Mouse (Mus musculus) monocyte, adult 5-6 weeks (primary cell): ENCODE results near the gene Ppp1r1c. TPM values are rescaled to one million over a fixed set of nuclear protein-coding genes. Genes with fewer than 3 reads are reported as not detected.

Experiments used
- ATAC-seq: fragments of 153-309, 156-312 bp; replicated peaks from 2 replicates; pipeline ENCODE4 v1.8.0; 2017; ENCODE audit warnings: mild to moderate bottlenecking; ENCODE audit not compliant: low TSS enrichment, insufficient number of reproducible peaks, severe bottlenecking, poor library complexity, low FRiP score
- total RNA-seq: library from RNA; stranded (forward); fragments of 200-1000, 200-491, 200-594 nt; gene quantifications from 3 replicates; pipeline ENCODE4 v1.2.3, GENCODE M21; 2017

The Ppp1r1c gene
- not detected in 3 replicates for total RNA-seq

DNA sequence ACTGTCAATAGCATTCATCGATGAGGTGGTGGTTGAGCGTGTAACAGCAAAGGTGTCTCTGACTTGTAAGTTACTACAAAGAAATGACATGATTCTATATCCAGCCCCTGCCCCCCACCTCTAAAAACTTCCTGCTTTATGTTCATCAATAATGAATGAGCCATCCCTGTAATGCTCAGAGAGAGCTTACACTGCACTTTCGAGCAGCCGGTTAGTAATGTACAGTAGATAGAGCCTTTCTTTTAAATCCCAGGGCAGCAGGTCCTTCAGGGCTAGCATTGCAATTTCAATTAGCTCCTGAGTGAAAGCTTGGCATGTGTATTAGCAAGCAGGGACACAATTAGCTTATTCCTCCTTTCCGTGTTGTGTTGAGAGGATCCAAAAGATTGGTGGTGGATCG lies at the start of gene Ppp1r1c:
Gene Ppp1r1c (plus strand): TSS at position 206 of the 400 bp plus-strand sequence.
- ATAC-seq, result no peak

DNA sequence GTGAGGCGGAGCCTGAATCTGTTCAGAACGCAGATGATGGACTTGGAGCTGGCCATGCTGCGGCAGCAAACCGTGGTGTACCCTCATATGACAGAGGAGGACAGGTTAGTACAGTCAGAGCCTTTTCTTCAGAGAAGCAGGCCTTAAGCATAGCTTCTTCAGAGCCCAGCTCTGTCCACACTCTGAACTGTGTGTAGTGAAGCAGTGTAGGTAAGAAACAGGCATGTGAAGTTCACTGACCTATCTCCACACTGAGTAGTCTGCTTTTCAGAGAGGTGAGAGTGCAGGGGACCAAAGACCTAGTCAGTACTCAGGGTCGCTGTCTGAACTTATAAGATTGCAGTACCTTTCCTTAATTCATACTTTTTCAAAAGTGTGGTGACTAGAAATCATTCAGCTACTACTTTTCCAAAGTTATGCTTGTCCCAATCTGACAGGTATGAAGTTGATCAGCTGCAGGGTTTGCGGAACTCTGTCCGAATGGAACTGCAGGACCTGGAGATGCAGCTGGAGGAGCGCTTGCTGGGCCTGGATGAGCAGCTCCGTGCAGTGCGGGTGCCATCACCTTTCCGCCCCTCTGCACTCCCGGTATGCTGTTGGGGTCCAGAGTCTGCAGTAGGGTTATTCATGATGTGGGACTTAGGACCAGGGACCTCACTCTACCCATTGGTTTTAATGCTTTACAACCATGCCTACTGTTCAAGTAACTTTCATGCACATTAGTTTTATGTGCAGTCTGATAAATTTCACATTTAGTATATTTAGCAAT lies 47.0 kb upstream of the Ppp1r1c start:
- ATAC-seq, result no peak

DNA sequence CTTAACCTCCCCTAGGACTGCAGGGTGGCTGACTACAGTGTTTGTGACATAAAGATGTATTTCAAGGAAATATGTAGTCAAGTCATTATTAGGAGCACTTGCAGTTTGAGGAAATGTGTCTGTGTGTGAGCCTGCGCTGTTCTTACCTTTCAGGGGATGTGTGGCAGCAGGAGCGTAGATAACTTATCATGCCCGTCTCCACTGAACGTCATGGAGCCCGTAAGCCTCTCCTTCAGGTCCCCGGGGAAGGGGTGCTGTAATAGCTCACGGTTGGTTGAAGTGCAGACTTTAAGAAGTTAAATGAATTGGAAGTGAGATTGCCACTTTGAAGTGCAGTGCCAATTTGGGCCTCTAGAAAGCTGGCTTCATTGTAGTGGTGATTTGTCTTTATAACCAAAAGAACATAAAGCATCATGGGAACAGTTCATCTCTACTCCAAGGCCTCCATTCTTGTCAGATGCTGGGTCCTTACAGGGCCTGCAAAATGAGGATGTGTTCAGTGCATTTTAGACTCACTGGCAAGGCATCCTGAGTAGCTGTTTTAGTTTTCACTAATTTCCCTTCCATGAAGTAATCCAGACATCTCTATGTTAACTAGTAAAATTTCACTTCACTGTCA lies 46.0 kb upstream of the Ppp1r1c start:
- ATAC-seq, result no peak

DNA sequence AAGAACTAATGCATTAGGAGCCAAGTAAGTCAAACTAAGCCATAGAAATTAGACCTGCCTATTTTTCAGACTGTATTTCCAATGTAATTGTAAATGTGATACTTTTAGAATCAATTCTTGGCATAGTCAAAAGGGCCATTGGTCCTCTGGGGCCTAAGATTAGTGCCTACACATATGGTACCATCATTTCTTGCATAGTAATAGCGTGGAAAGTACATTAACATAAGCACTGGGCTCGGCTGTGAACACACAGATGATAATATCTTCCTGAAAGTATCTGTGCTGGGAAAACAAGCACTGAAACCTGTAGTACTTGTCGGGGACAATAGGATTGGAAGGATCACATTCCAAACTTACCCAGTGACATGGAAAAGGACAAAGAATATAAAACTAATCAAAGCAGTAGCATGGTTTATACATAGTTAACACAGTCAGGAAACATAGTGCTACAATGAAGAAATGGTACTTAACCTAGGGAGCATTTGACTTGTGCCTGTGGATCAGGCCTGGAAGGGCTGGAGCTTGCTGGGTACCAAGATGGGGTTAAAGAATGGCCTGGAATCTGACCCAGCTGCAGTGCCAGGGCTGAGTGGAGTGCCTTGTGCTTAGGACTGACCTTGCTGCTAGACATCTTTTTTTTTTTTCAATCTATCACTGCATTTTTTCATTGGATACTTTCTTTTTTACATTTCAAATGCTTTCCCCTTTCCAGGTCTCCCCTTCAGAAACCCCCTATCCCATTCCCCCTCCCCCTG lies 42.9 kb upstream of the Ppp1r1c start:
- ATAC-seq, result no peak

GRCm38 (mm10) chr2:79665492-79665891 lies 42.1 kb upstream of the Ppp1r1c start:
- ATAC-seq, result no peak

DNA sequence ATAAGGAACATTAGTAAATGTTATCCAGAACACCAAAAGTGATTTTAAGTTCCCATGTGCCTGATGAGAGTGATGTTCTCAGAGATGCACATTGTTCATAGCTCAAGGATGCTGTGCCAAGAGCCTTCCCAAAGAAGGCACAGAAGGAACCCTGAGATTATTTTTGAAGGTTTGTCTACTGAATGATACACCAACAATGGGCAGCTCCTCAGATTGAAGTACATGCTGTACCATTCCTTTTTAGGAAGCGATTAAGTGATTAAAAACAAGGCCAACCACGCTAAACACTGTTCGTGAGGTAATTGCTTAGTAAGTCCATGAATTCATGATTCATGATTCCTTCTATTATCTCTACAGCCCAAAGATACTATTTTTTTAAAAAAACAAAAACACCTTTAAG lies 32.3 kb upstream of the Ppp1r1c start:
- no peak for ATAC-seq

DNA sequence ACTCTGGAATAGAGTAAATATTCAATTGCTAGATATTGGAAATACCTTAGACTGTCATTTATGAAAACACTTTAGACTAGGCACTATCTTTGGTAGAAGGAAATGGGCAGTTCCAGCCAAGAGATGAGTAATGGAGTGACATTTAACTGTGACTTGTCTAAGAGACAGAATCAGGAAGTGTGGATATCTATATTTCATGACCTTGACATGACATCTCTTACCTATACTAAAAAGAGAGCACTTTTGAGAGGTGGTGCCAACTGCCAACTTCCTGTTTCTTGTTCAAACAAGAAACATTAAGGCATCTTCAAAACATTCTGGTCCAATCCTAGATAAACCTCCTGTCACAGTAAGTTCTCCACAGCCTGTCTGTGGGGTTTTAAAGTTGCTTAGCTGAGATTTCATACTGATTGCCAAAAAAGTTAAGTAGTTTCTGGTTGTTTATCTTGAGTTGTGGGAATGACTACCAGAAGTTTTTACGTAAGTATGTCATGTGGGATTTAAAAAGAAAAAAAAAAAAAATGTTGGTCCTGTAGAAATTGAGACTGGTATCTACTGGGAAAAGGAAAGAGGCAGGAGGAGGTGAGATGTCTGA lies 29.8 kb upstream of the Ppp1r1c start:
- peak; percentile 87 for ATAC-seq

GRCm38 (mm10) chr2:79681672-79682071 lies 25.9 kb upstream of the Ppp1r1c start:
- no peak for ATAC-seq

DNA sequence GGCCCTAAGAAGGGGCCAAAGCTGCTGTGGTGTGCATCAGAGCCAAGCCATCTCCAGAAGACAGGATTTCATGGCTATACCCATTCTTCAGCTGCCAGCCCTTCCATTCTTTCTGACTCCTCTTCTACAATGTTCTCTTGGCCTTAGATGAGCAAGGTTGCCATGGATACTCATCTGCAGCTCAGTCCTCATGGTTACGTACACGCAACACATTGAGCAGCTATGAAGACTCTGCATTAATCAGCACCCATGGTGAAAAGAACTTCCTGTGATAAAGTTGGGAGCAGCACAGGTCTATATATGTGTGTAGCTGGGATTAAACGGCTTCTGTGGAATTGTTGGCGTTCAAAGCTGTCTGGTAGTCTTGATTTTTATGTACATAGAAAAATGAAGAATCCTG lies 24.3 kb upstream of the Ppp1r1c start:
- ATAC-seq, result no peak

DNA sequence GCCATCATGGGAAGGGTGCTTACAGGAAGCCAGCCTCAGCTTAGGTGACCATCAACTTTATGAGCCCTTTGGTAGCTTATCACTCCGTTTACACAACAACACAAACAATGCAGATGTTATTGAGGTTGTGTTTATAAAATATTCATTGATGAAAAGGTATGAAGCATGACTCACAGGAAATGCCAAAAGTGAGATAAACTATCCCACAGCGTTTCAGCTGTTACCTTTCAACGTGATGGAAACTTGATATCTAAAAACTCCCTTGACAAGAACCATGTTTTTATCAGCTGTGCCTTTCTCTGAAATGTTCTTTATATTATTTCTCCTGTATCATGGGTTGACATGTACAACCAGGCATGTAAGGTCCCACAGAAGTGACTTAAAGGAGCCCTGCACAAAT lies 16.7 kb upstream of the Ppp1r1c start:
- ATAC-seq, result no peak

- no peak for ATAC-seq
These were observed 12.4 kb upstream of the Ppp1r1c start for GRCm38 (mm10) chr2:79695190-79695589.

DNA sequence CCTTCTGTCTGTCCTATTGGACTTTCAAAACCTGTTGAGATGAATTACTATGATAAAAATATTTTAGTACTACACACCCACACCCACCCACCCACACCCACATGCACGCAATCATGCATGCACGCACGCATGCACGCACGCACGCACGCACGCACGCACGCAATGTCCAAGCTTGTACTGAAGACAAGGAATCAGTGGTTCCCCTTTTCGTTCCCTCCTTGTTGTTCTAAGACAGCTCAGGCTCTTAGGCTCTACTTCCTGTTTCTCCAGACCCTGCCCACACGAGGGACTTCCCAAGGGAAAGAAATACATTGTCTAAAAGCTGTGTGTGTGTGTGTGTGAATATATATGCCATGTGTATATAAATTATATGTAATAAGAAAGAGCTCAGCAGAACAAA lies 11.6 kb upstream of the Ppp1r1c start:
- peak; percentile 89 for ATAC-seq

DNA sequence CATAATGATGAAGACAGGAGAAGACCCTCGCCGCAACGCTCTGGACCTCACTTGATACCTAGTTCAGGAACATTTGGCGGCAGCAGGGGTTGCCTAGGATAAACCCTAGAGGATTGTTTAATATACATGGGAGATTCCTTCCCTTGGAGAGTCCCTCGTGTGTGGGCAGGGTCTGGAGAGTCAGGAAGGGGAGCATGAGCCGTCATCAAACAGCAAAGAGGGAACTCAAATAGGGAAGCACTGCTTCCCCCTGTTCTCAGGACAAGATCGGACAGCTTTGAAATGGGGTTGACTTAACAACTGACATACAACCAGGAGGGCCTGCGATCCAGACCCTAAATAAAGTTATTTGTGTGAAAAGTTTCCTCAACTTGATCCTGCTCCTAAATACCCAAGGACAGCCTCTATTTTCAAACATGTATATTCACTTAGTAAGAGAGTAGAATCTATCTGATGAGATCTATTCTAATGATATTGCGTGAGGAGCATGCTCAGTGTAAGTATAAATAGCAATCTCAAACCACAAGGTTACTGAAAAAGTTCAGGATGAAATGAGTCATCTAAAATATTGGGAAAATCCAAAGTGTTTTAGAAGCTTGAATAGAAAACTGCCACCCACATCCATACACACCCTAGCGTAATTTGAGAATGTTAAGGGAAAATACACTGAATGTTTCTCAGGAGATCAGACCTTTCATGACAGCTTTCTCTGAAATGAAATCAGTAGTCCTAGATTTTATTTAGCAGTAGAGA lies 10.9 kb upstream of the Ppp1r1c start:
- ATAC-seq, result peak; percentile 79

- ATAC-seq, result 0 out of 2 replicates have a peak, but pooled peaks have one; percentile 34
These were observed 9.4 kb upstream of the Ppp1r1c start for GRCm38 (mm10) chr2:79698166-79698565.

DNA sequence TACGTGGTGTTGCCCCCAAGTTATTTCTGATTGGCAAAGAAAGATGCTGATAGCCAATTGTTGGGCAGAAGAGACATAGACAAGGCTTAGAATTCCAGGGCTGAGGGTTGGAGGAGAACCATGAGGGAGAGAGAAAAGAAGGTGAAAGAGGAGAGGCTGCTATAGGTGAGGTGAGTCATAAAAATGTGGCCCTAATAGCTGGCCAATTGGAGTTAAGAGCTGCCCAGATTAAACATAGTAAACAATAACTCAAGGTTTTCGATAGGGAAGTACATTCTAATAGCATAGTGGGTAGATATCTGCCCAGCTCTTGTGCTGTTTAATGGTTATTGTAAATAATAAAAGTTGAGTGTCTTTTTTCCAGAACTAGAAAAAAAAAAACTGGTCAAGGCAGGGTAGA lies 2.8 kb upstream of the Ppp1r1c start:
- no peak for ATAC-seq

DNA sequence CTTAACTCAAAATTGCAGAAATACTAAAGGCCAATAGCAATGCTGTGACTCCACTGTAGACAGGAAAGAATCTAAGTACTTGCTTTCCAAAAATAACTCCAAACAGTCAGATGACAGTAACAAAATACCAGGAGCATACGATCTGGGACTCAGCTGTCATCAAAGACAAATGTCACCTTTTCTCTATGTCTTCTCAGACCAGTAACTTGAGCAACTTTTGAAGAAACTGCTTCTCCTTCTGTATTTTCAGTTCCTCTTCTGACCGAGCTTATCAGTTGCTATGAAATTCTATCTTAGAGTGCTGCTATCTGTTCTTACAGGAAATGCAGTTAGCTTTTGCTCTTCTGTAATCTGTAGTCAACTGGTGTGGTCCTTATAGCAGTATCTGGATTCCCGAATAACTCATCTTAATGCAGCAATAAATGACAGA lies 6.1 kb downstream of the Ppp1r1c start:
- peak; percentile 91 for ATAC-seq

GRCm38 (mm10) chr2:79714745-79715144 lies 7.2 kb downstream of the Ppp1r1c start:
- no peak for ATAC-seq

GRCm38 (mm10) chr2:79715925-79716324 lies 8.3 kb downstream of the Ppp1r1c start:
- ATAC-seq, result no peak

- no peak for ATAC-seq
These were observed 10.3 kb downstream of the Ppp1r1c start for GRCm38 (mm10) chr2:79717846-79718245.
